ENCODE assay signal across 11 mouse cellular contexts in genomic region chr2:157840641-157841078, GRCm38 (mm10).
DNase-seq lines count a peak whose midpoint lies in the region; ATAC-seq and TF ChIP-seq lines count a peak whose summit lies in the region.
"Had no signal": no experiment of that assay in that cellular context is flagged by ENCODE, and none has a peak within 500 bp of the region (broad histone marks: within the 10 kb centered on the region; RNA-seq: fewer than 3 reads in every experiment).

No protein-coding gene starts in this region.

- H3K27ac ChIP-seq in ES-E14 (ENCODE audit: insufficient read depth, low read depth, low read length, poor library complexity, severe bottlenecking), result peak overlapping the region; percentile 95
- H3K27ac ChIP-seq in forebrain, embryonic 15.5 days (replicated peaks), result peak overlapping the region; percentile 38
- peak overlapping the region; percentile 53 for H3K27ac ChIP-seq in midbrain, embryonic 16.5 days (ENCODE audit: low read length)
- H3K27ac ChIP-seq: embryonic facial prominence, embryonic 12.5 days; stomach, postnatal 0 days had no signal

- in situ Hi-C loops in ES-E14 (cut with MboI; ENCODE audit: low sequenced_read_pairs in 2 of 2, unreplicated experiment in 2 of 2), result no loop called here

- H3K9ac ChIP-seq in ES-E14 (ENCODE audit: insufficient read depth, low read depth, low read length, poor library complexity, severe bottlenecking), result peak overlapping the region; percentile 53; the same call in 1 of the 2 replicates
- no peak overlapping the region for H3K9ac ChIP-seq in forebrain, embryonic 15.5 days (replicated peaks)
- no peak overlapping the region for H3K9ac ChIP-seq in midbrain, embryonic 16.5 days (ENCODE audit: low read depth, low read length)
- H3K9ac ChIP-seq: embryonic facial prominence, embryonic 12.5 days had no signal

- no peak overlapping the region for H3K4me3 ChIP-seq in lung, adult 2 months (replicated peaks; ENCODE audit: extremely low read depth, low read depth, low read length)
- H3K4me3 ChIP-seq in ES-E14 (ENCODE audit: insufficient read depth in 1 of 2, low read depth in 1 of 2, low read length in 2 of 2, poor library complexity in 1 of 2, severe bottlenecking in 1 of 2), result peak overlapping the region in 1 of 2 experiments; percentile 32; a peak in 2 of 4 replicates
- H3K4me3 ChIP-seq in forebrain, embryonic 15.5 days, result no peak overlapping the region
- no peak overlapping the region for H3K4me3 ChIP-seq in midbrain, embryonic 16.5 days (ENCODE audit: low read depth, low read length)
- H3K4me3 ChIP-seq: embryonic facial prominence, embryonic 12.5 days had no signal

- H3K27me3 ChIP-seq in forebrain, embryonic 15.5 days, result no peaks in the 10 kb centered on the region
- H3K27me3 ChIP-seq in midbrain, embryonic 16.5 days (ENCODE audit: control insufficient read depth, insufficient read depth, low read depth, low read length), result no peaks in the 10 kb centered on the region
- H3K27me3 ChIP-seq: embryonic facial prominence, embryonic 12.5 days had no signal

- no peaks in the 10 kb centered on the region for H3K4me1 ChIP-seq in lung, adult 2 months (ENCODE audit: control insufficient read depth, insufficient read depth, low read length)
- peaks cover 21 to 33% of the 10 kb centered on the region in 2 experiments for H3K4me1 ChIP-seq in ES-E14 (ENCODE audit: control insufficient read depth in 2 of 2, insufficient read depth in 2 of 2, low read length in 2 of 2, poor library complexity in 1 of 2)
- peaks cover 7% of the 10 kb centered on the region; the same call in 1 of the 2 replicates for H3K4me1 ChIP-seq in forebrain, embryonic 15.5 days
- H3K4me1 ChIP-seq in midbrain, embryonic 16.5 days (ENCODE audit: control insufficient read depth, insufficient read depth, low read length), result peaks cover 9% of the 10 kb centered on the region

- no peaks in the 10 kb centered on the region for H3K9me3 ChIP-seq in ES-E14 (ENCODE audit: control insufficient read depth, insufficient read depth, low read depth, low read length)
- H3K9me3 ChIP-seq in forebrain, embryonic 15.5 days, result no peaks in the 10 kb centered on the region
- H3K9me3 ChIP-seq in midbrain, embryonic 16.5 days (replicated peaks; ENCODE audit: control insufficient read depth, low read length, poor library complexity, severe bottlenecking), result no peaks in the 10 kb centered on the region
- H3K9me3 ChIP-seq: embryonic facial prominence, embryonic 12.5 days had no signal

- peak; percentile 51; the same call in 1 of the 2 replicates for ATAC-seq in forebrain, embryonic 15.5 days (replicated peaks)
- ATAC-seq in midbrain, embryonic 16.5 days, result no peak
- ATAC-seq: inflammation-experienced regulatory T-cells, adult 6 months had no signal

- no peak for TF ChIP-seq POLR2A in lung, adult 2 months (IDR thresholded peaks at IDR 0.05; ENCODE audit: borderline replicate concordance, extremely low read depth, low read depth, low read length)

- H3K4me2 ChIP-seq in forebrain, embryonic 15.5 days (replicated peaks), result no peak overlapping the region
- no peak overlapping the region for H3K4me2 ChIP-seq in midbrain, embryonic 16.5 days (ENCODE audit: low read length)
- H3K4me2 ChIP-seq: embryonic facial prominence, embryonic 12.5 days had no signal

- TF ChIP-seq CTCF in lung, adult 2 months (IDR thresholded peaks at IDR 0.05; ENCODE audit: insufficient read depth, low read length), result no peak

- H3K36me3 ChIP-seq in ES-E14 (ENCODE audit: control insufficient read depth, insufficient read depth, low read length, poor library complexity, severe bottlenecking), result peaks cover 4% of the 10 kb centered on the region; the same call in 1 of the 2 replicates
- 0 out of 2 replicates have a peak, but pooled peaks cover 4% of the 10 kb centered on the region for H3K36me3 ChIP-seq in forebrain, embryonic 15.5 days
- no peaks in the 10 kb centered on the region for H3K36me3 ChIP-seq in midbrain, embryonic 16.5 days (ENCODE audit: control insufficient read depth, insufficient read depth, low read length)

- DNase-seq in lung, adult 18-20 months, result peak; percentile 29 to 35
- DNase-seq in lung, adult 2 months, result no peak
- DNase-seq in ES-E14 (ENCODE audit: low read depth, low spot score), result peak; percentile 73
- DNase-seq in cerebellum, postnatal 14 days, result no peak
- no peak for DNase-seq in T-cell, adult 2 months (ENCODE audit: low spot score)
- DNase-seq in layer of hippocampus, adult 18-20 months (ENCODE audit: low spot score in 2 of 2), result no peak

TF ChIP-seq in ES-E14, 5 proteins besides CTCF, POLR2A, EP300 and RAD21:
- no peak for TF ChIP-seq MAFK (IDR thresholded peaks at IDR 0.05; ENCODE audit: insufficient read depth, low read depth, low read length)
- TF ChIP-seq HCFC1 (IDR thresholded peaks at IDR 0.05; ENCODE audit: borderline replicate concordance, insufficient read depth, low read length), result no peak
- TF ChIP-seq CHD2 (IDR thresholded peaks at IDR 0.05; ENCODE audit: low read depth, low read length), result peak; percentile 73
- no peak for TF ChIP-seq ZC3H11A (IDR thresholded peaks at IDR 0.05; ENCODE audit: borderline replicate concordance, low read depth, low read length)
- TF ChIP-seq ZNF384 (IDR thresholded peaks at IDR 0.05; ENCODE audit: low read depth, low read length), result no peak

Comparison
In these comparisons a context has a peak if more than half of its experiments do, and no peak if none do; other contexts are left out.
1. DNase-seq: peak in lung, adult 18-20 months (2 of 2) and ES-E14 (single experiment); none in lung, adult 2 months (single experiment), cerebellum, postnatal 14 days (0 of 2), T-cell, adult 2 months (single experiment) and layer of hippocampus, adult 18-20 months (0 of 2).
2. H3K27ac ChIP-seq: peak in every context shown above with its lines; median percentile 95 in ES-E14; 53 in midbrain, embryonic 16.5 days; 38 in forebrain, embryonic 15.5 days.